Comparison of ENCODE assay signal across 8 mouse cellular contexts in genomic region chr15:12549271-12549918, GRCm38 (mm10).
DNase-seq lines count a peak whose midpoint lies in the region; ATAC-seq and TF ChIP-seq lines count a peak whose summit lies in the region.

No protein-coding gene starts in this region.

- no peak for TF ChIP-seq POLR2A in spleen, adult 2 months (IDR thresholded peaks at IDR 0.05; ENCODE audit: low read depth, low read length)

- no peaks in the 10 kb centered on the region for H3K9me3 ChIP-seq in embryonic facial prominence, embryonic 14.5 days (ENCODE audit: control insufficient read depth, low read length)
- H3K9me3 ChIP-seq in limb, embryonic 10.5 days (replicated peaks) = no peaks in the 10 kb centered on the region

- peaks cover 6% of the 10 kb centered on the region for H3K4me1 ChIP-seq in spleen, adult 2 months (ENCODE audit: control insufficient read depth, insufficient read depth, insufficient read length)
- peaks cover 28% of the 10 kb centered on the region for H3K4me1 ChIP-seq in embryonic facial prominence, embryonic 14.5 days (ENCODE audit: control insufficient read depth, insufficient read depth, low read length)
- peaks cover 59% of the 10 kb centered on the region for H3K4me1 ChIP-seq in limb, embryonic 10.5 days

- no peak overlapping the region for H3K27ac ChIP-seq in spleen, adult 2 months (ENCODE audit: insufficient read depth, low read length)
- peak overlapping the region; percentile 72 for H3K27ac ChIP-seq in embryonic facial prominence, embryonic 14.5 days (replicated peaks; ENCODE audit: low read depth, low read length)
- peak overlapping the region; percentile 83 for H3K27ac ChIP-seq in limb, embryonic 10.5 days

- no peak for TF ChIP-seq CTCF in spleen, adult 2 months (IDR thresholded peaks at IDR 0.05; ENCODE audit: extremely low read depth, insufficient read depth, insufficient read length, insufficient replicate concordance)

- H3K27me3 ChIP-seq in spleen, adult 2 months (ENCODE audit: control insufficient read depth, insufficient read depth, low read length) = 0 out of 2 replicates have a peak, but pooled peaks cover 2% of the 10 kb centered on the region
- no peaks in the 10 kb centered on the region for H3K27me3 ChIP-seq in embryonic facial prominence, embryonic 14.5 days (replicated peaks; ENCODE audit: control insufficient read depth, insufficient read depth, low read length)
- H3K27me3 ChIP-seq in limb, embryonic 10.5 days (ENCODE audit: low read depth, poor library complexity, severe bottlenecking) = peaks cover 7% of the 10 kb centered on the region; the same call in 1 of the 2 replicates

- intact Hi-C loops in heart, postnatal 14 days (cut with DNase I) = loop anchor here (5.0 kb wide), 2 partner anchors 47 to 112 kb away; no protein-coding TSS in a partner anchor

- peak overlapping the region; percentile 59 for H3K9ac ChIP-seq in embryonic facial prominence, embryonic 14.5 days (ENCODE audit: low read depth, low read length)

- H3K36me3 ChIP-seq in spleen, adult 2 months (ENCODE audit: control insufficient read depth, insufficient read depth, low read length) = no peaks in the 10 kb centered on the region
- H3K36me3 ChIP-seq in embryonic facial prominence, embryonic 14.5 days (ENCODE audit: control insufficient read depth, insufficient read depth, low read length) = no peaks in the 10 kb centered on the region
- no peaks in the 10 kb centered on the region for H3K36me3 ChIP-seq in limb, embryonic 10.5 days

- peak; percentile 42 for ATAC-seq in embryonic facial prominence, embryonic 14.5 days (ENCODE audit: low read depth)

- 2% methylated on average over 28 of the region's 28 CpGs for WGBS in spleen, adult 2 months
- 2% methylated on average over 25 of the region's 28 CpGs for WGBS in embryonic facial prominence, embryonic 14.5 days
- under 1% methylated on average over 28 of the region's 28 CpGs for WGBS in limb, embryonic 10.5 days

- no peak for DNase-seq in spleen, adult 2 months (ENCODE audit: low read depth in 1 of 2, low spot score in 2 of 2)
- no peak for DNase-seq in spleen, postnatal 14 days (ENCODE audit: low spot score in 2 of 2)
- DNase-seq in embryonic facial prominence, embryonic 14.5 days (ENCODE audit: low spot score) = peak; percentile 76
- peak; percentile 53 for DNase-seq in heart, postnatal 14 days
- DNase-seq in limb, embryonic 10.5 days (ENCODE audit: low spot score) = peak; percentile 62
- DNase-seq in mesoderm, embryonic 11.5 days (ENCODE audit: low read depth, low spot score) = peak; percentile 59
- DNase-seq in thymus, postnatal 14 days = peak; percentile 34
- DNase-seq in layer of hippocampus, postnatal 14 days (ENCODE audit: low spot score in 2 of 2) = no peak

- peak overlapping the region; percentile 89 for H3K4me2 ChIP-seq in embryonic facial prominence, embryonic 14.5 days (ENCODE audit: low read depth, low read length)

- peak overlapping the region; percentile 52 for H3K4me3 ChIP-seq in spleen, adult 2 months (ENCODE audit: extremely low read depth, insufficient read depth, insufficient read length)
- H3K4me3 ChIP-seq in embryonic facial prominence, embryonic 14.5 days (ENCODE audit: low read depth, low read length) = peak overlapping the region; percentile 48
- H3K4me3 ChIP-seq in limb, embryonic 10.5 days = peak overlapping the region; percentile 66

Comparison
In these comparisons a context has a peak if more than half of its experiments do, and no peak if none do; other contexts are left out.
1. DNase-seq: peak in embryonic facial prominence, embryonic 14.5 days (single experiment), heart, postnatal 14 days (2 of 2), limb, embryonic 10.5 days (single experiment), mesoderm, embryonic 11.5 days (single experiment) and thymus, postnatal 14 days (single experiment); none in spleen, adult 2 months (0 of 2), spleen, postnatal 14 days (0 of 2) and layer of hippocampus, postnatal 14 days (0 of 2).
2. Peak in every context shown above with its lines, with median percentiles within 50 percentile points of each other: H3K4me3 ChIP-seq.